Comparison of ENCODE assay signal across 15 mouse cellular contexts in the genomic region with DNA sequence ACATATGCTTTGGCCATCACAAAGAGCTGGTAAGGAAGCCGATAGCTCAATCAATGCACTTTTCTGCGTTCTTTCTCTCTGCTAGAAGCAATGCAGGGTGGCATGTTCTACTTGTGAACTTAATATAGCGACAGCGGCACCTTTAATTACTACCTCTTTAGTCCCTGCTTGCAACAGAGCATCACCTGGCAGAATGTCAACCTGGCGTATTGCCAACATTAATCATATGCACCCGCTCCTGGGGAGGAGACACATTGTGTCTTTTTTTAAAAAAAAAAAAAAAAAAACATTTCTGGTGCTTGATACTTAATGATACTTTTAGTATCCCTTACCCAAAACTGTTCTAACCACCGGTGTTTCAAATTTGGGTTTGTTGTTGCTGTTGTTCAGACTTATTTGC. TPM values are rescaled to one million over a fixed set of nuclear protein-coding genes. Genes with fewer than 3 reads are reported as not detected.
A peak's percentile ranks its signal among the peaks of the same experiment; 100 is the strongest.
DNase-seq lines count a peak whose midpoint lies in the region; ATAC-seq and TF ChIP-seq lines count a peak whose summit lies in the region.
"Had no signal": no experiment of that assay in that cellular context is flagged by ENCODE, and none has a peak within 500 bp of the region (broad histone marks: within the 10 kb centered on the region; RNA-seq: fewer than 3 reads in every experiment).

No protein-coding gene starts in this region.

- DNase-seq in adrenal gland, postnatal 14 days = peak; percentile 37
- no peak for DNase-seq in adrenal gland, postnatal 4 days (ENCODE audit: low spot score in 2 of 2)
- peak; percentile 38 for DNase-seq in heart, postnatal 4 days
- DNase-seq in heart, postnatal 10 days = no peak
- peak; percentile 68 for DNase-seq in midbrain, postnatal 0 days (ENCODE audit: low spot score)
- DNase-seq in ovary, postnatal 14 days (ENCODE audit: low spot score) = no peak
- DNase-seq in adipocyte (ENCODE audit: low spot score) = no peak
- DNase-seq: lung, adult 18-20 months; thymus, adult 18-20 months had no signal

- TF ChIP-seq CTCF in midbrain, postnatal 0 days (IDR thresholded peaks at IDR 0.05) = no peak

- H3K27ac ChIP-seq in midbrain, postnatal 0 days (ENCODE audit: low read depth, low read length) = no peak overlapping the region
- H3K27ac ChIP-seq in midbrain, embryonic 16.5 days (ENCODE audit: low read length) = no peak overlapping the region
- H3K27ac ChIP-seq: embryonic facial prominence, embryonic 15.5 days; heart, embryonic 10.5 days; hindbrain, embryonic 12.5 days had no signal

- H3K36me3 ChIP-seq in midbrain, postnatal 0 days (ENCODE audit: insufficient read depth, low read length) = no peaks in the 10 kb centered on the region
- H3K36me3 ChIP-seq in midbrain, embryonic 16.5 days (ENCODE audit: control insufficient read depth, insufficient read depth, low read length) = no peaks in the 10 kb centered on the region
- H3K36me3 ChIP-seq: embryonic facial prominence, embryonic 15.5 days; G1E; heart, embryonic 10.5 days; hindbrain, embryonic 12.5 days had no signal

- H3K4me2 ChIP-seq in midbrain, postnatal 0 days (ENCODE audit: low read depth, low read length, poor library complexity, severe bottlenecking) = no peak overlapping the region
- H3K4me2 ChIP-seq in midbrain, embryonic 16.5 days (ENCODE audit: low read length) = no peak overlapping the region
- H3K4me2 ChIP-seq: embryonic facial prominence, embryonic 15.5 days; hindbrain, embryonic 12.5 days had no signal

- H3K9me3 ChIP-seq in midbrain, postnatal 0 days (ENCODE audit: low read length) = no peaks in the 10 kb centered on the region
- H3K9me3 ChIP-seq in midbrain, embryonic 16.5 days (replicated peaks; ENCODE audit: control insufficient read depth, low read length, poor library complexity, severe bottlenecking) = no peaks in the 10 kb centered on the region
- H3K9me3 ChIP-seq: embryonic facial prominence, embryonic 15.5 days; heart, embryonic 10.5 days; hindbrain, embryonic 12.5 days had no signal

- no peak overlapping the region for H3K4me3 ChIP-seq in midbrain, postnatal 0 days (ENCODE audit: low read depth, low read length)
- H3K4me3 ChIP-seq in midbrain, embryonic 16.5 days (ENCODE audit: low read depth, low read length) = no peak overlapping the region
- H3K4me3 ChIP-seq: embryonic facial prominence, embryonic 15.5 days; heart, embryonic 10.5 days; hindbrain, embryonic 12.5 days had no signal

- H3K27me3 ChIP-seq in midbrain, postnatal 0 days (ENCODE audit: insufficient read depth, low read length) = no peaks in the 10 kb centered on the region
- H3K27me3 ChIP-seq in midbrain, embryonic 16.5 days (ENCODE audit: control insufficient read depth, insufficient read depth, low read depth, low read length) = no peaks in the 10 kb centered on the region
- H3K27me3 ChIP-seq: embryonic facial prominence, embryonic 15.5 days; hindbrain, embryonic 12.5 days had no signal

- H3K4me1 ChIP-seq in midbrain, postnatal 0 days (ENCODE audit: insufficient read depth, low read length) = no peaks in the 10 kb centered on the region
- H3K4me1 ChIP-seq in midbrain, embryonic 16.5 days (ENCODE audit: control insufficient read depth, insufficient read depth, low read length) = no peaks in the 10 kb centered on the region
- H3K4me1 ChIP-seq: embryonic facial prominence, embryonic 15.5 days; heart, embryonic 10.5 days; hindbrain, embryonic 12.5 days had no signal

- WGBS in midbrain, postnatal 0 days = 74% methylated on average over 7 of the region's 7 CpGs
- WGBS in midbrain, embryonic 16.5 days = 82% methylated on average over 7 of the region's 7 CpGs

- intact Hi-C loops in heart, postnatal 10 days (cut with DNase I) = no loop called here

- ATAC-seq in midbrain, postnatal 0 days (ENCODE audit: low FRiP score) = no peak
- no peak for ATAC-seq in midbrain, embryonic 16.5 days
- ATAC-seq: activated CD4-positive, CD25-positive, alpha-beta regulatory T cell, adult 4 months had no signal

- H3K9ac ChIP-seq in midbrain, postnatal 0 days (replicated peaks; ENCODE audit: low read length, poor library complexity, severe bottlenecking) = no peak overlapping the region
- no peak overlapping the region for H3K9ac ChIP-seq in midbrain, embryonic 16.5 days (ENCODE audit: low read depth, low read length)
- H3K9ac ChIP-seq: embryonic facial prominence, embryonic 15.5 days; hindbrain, embryonic 12.5 days had no signal

RNA-seq across cellular contexts. Expression of gene Tbc1d30, which starts 27.6 kb away (rescaled TPM):
- total RNA-seq in adrenal gland, postnatal 14 days (2021) = 3.9 and 4.2 TPM in 2 replicates
- 1 to 10 TPM; 3.8 to 7.1 TPM for total RNA-seq in adrenal gland, postnatal 4 days (2021)
- 1 to 10 TPM; 3.7 to 4.9 TPM for total RNA-seq in heart, postnatal 4 days (2021)
- total RNA-seq in heart, postnatal 10 days (2021) = 1 to 10 TPM; 3.8 to 5.3 TPM
- total RNA-seq in midbrain, postnatal 0 days (2014; rRNA removed) = 46.9 and 49.1 TPM in 2 replicates
- 8.3 and 9.1 TPM in 2 replicates for polyA plus RNA-seq in midbrain, postnatal 0 days (2015; fragmentation: Nextera tagmentation; extraction: Ambion mirVana)
- polyA plus RNA-seq in midbrain, embryonic 16.5 days (2015; fragmentation: Nextera tagmentation; extraction: Ambion mirVana) = 14.7 and 15.1 TPM in 2 replicates
- polyA plus RNA-seq: G1E had no signal

RNA-seq across cellular contexts. Expression of gene Gns, which starts 41.4 kb away (rescaled TPM):
- 126 and 138 TPM in 2 replicates for total RNA-seq in adrenal gland, postnatal 14 days (2021)
- total RNA-seq in adrenal gland, postnatal 4 days (2021) = 100 to 1,000 TPM; 121 to 130 TPM
- 10 to 100 TPM; 66.2 to 66.9 TPM for total RNA-seq in heart, postnatal 4 days (2021)
- total RNA-seq in heart, postnatal 10 days (2021) = 10 to 100 TPM; 72.7 to 78.3 TPM
- 66.4 and 84.3 TPM in 2 replicates for total RNA-seq in midbrain, postnatal 0 days (2014; rRNA removed)
- 37.7 and 40.4 TPM in 2 replicates for polyA plus RNA-seq in midbrain, postnatal 0 days (2015; fragmentation: Nextera tagmentation; extraction: Ambion mirVana)
- 38.3 and 38.6 TPM in 2 replicates for polyA plus RNA-seq in midbrain, embryonic 16.5 days (2015; fragmentation: Nextera tagmentation; extraction: Ambion mirVana)

Comparison
In these comparisons a context has a peak if more than half of its experiments do, and no peak if none do; other contexts are left out.
1. DNase-seq: peak in adrenal gland, postnatal 14 days (single experiment), heart, postnatal 4 days (single experiment) and midbrain, postnatal 0 days (single experiment); none in adrenal gland, postnatal 4 days (0 of 2), heart, postnatal 10 days (0 of 2), ovary, postnatal 14 days (single experiment) and adipocyte (single experiment).